Mouse (Mus musculus): ENCODE results near the gene Cyp1a2.

Cyp1a2 gene

DNA sequence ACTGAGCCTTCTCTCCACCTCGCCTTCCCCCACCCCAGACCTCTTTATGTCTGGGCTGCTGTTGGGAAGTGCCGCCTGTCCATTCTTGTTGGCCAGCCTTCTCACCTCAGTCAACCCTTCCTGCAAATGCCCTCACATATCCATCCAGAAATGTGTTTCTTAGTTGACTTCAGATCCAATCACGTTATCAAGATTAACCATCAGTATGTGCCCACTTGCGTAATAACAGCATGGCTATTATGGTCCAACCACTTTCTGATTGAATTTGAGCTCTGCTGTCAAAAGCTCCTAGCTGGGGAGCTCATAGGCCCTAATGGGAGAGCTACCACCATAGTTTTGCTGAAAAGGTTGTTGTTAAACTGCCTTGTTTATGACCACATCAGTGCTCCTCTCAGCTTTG lies 12.5 kb downstream of the Cyp1a2 start:
- DNase-seq: no peak

DNA sequence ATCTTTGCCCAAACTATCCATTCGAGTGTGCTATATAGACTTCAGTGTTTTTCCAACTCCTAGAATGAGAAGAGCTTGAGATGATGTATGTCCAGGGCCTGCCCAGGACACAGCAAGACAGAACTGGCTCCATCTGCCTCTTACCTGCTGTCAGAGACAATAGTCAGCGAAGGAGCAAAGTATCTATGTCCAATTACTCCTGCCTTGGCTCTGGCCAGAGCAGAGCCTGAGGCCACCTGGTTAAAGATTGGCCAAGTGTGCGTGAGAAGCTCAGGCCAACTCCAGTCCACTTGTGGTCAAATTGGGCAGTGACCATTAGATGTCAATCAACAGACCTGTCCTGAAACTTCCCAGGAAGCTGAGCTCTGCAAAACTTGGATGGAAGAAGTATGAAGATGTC lies 13.9 kb downstream of the Cyp1a2 start:
- no peak for DNase-seq

DNA sequence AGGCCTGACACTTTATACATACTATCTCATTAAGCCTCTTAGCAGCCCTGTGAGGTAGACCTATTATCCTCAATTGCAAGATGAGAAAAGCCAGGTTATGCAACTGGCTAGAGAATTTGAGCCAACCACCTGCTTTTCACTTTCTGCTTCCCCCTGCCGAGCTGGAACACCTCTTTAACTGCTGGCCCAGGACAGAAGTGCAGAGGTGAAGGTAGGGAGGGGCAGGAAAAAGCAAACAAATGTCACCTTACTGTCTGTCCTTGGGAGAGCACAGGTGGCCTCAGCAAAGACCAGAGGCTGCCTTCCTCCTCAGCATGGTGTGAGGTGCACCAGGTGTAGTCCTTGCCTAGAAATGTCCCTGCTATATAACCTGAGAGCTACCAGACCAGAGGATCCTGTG lies 15.2 kb downstream of the Cyp1a2 start:
- no peak for DNase-seq

DNA sequence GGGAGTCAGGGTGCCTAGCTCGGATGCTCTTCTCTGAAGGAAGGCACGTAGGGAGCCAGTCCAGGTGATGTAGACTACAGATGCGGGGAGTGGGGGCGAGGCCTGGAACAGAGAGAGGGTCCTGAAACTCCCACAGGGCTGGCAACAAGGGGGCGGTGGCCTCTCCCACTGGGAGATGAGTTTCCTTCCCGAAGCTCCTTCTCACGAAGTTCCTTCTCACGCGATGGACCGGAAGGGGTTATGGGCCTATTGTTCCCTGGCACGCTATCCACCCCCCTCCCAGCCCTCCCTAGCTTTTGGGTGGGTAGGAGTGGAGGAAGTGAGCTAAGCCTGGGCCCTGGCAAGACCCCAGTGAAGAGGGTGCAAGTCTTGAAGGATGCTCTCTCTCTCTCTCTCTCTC lies 15.7 kb downstream of the Cyp1a2 start:
- DNase-seq: no peak

DNA sequence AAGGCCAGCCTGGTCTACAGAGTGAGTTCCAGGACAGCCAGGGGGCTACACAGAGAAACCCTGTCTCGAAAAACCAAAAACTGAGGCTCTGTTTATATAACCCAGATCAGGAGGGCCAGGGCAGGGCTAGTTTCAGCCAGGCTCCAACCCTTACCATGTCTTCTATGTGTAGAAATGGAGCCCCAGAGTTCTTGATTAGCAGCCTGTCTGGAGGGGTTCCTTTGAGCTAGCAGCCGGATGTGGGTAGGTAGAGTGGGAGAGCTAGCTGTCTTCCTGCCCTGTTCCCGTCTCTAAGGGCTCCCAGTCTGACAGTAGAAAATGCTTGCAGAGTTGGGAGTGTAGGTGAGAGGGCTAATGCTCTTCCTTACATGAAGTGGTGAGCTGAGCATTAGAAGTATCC lies 16.4 kb downstream of the Cyp1a2 start:
- peak; percentile 59 for DNase-seq

DNA sequence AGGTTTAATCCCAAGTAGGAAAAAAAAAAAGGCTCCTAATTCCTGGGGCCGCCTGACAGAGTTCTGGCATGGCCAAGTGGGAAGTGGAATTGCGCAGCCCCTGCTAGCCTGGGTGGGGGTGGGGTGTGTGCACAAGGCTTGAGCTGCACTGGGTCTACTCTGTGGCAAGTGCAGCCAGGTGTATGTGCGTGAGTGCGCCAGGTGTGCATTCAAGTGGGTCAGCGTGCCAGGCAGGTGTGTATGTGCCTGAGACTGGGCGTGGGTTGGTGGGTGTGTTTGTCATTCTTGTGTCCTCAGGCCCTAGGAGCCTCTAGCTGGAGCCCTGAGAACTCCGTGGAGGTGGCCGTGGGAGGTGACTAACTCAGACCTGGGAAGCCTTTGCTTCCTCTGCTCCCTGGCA lies 17.0 kb downstream of the Cyp1a2 start:
- peak; percentile 43 for DNase-seq

DNA sequence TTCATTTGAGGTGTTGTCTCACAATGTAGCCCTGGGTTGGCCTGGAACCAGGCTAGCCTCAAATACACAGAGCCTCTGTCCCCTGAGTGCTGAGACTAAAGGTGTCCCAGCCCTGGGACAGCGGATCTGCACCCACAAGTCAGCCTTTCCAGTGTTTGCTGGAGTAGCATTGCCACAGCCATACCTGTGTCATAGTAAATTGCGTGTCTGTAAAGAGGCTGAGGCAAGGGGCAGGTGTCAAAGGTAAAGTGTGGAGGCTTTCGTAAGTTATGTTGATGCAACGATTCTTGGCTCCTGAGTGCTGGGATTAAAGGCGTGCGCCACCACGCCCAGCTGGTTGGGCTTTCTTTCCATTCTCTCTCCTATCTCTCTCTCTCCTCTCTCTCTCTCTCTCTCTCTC lies 18.9 kb downstream of the Cyp1a2 start:
- no peak for DNase-seq

DNA sequence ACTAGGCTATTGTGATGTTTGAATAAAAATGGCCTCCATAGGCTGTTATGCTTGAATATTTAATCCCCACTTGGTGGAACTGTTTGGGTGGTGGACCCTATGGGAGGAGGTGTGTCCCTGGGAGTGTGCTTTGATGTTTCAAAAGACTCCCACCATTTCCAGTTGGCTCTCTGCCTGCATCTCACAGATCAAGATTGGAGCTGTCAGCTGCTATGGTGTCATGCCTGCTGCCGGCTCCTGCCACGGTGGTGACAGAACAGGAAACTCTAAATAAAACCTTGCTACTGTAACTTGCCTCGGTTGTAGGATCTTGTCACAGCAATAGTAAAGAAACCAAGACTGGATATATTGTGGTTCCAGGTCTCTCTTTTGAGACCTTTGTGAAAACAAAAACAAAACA lies 22.0 kb downstream of the Cyp1a2 start:
- no peak for DNase-seq

DNA sequence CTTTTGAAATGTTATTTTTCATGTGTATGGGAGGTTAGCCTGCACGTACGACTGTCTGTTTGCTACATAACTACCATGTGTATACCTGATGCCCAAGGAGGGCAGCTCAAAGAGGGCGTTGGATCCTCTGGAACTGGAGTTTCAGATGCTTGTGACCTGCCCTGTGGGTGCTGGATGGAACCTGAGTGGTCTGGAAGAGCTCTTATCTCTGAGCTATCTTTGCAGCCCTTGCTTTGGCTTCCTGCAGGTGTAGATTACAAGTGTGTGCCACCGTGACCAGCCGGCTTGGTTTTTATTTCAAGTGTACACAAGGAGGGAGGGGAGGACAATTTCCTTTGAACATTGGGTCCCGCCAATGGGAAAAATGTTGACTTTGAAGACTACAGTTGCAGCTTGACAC lies 23.0 kb downstream of the Cyp1a2 start:
- peak; percentile 19 for DNase-seq

DNA sequence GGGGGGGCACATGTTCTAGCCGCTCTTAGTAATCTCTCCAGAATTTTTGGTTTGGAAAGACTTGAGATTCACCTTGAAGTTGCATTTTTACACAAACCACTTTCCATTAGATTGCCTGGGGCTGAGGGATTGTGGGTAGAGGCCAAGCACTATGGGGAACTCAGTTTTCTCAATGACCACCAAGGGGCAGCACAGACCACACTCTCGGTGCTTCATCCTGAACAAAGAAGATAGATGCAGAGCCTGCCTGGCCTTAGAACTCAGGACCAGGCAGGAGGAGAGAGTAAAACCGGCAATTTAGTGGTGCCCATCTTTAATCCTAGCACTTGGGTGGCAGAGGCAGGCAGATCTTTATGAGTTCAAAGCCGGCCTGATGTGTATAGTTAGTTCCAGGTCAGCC lies 23.7 kb downstream of the Cyp1a2 start:
- DNase-seq: peak; percentile 84

DNA sequence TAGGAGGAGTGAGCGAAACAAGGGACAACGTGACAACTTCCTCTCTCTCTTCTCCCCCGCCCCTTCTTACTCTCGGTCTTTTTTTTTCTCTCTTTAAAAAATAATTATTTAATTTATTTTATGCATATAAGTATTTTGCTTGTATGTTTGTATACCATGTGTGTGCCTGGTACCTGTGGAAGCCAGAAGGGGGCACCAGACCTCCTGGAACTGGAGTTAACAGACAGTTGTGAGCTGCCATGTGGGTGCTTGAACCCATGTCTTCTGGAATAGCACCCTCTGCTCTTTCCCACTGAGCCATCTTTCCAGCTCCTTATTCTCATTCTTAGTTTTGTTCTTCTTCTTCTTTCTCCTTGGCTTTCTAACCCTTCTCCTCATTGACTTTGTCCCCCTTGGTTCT lies 24.5 kb downstream of the Cyp1a2 start:
- DNase-seq: peak; percentile 21

DNA sequence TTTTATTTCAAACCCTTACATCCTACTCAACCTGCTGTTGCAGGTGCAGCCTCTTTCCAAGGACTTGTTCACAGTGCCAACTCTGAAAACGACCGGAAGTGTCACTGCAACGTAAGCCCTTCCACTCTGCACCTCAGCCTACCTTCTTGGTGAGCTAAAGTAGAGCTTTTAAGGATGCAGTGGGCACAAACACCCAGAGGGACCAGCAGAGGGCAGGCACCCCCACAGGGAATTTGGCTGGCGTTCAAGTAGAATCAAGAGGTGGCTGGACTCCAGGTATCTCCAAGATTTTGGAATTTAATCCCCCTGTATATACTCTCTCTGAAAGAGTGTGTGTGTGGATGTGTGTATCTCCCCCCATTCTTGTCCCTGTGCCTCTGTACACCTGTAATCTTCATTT lies 25.7 kb downstream of the Cyp1a2 start:
- DNase-seq: peak; percentile 2

DNA sequence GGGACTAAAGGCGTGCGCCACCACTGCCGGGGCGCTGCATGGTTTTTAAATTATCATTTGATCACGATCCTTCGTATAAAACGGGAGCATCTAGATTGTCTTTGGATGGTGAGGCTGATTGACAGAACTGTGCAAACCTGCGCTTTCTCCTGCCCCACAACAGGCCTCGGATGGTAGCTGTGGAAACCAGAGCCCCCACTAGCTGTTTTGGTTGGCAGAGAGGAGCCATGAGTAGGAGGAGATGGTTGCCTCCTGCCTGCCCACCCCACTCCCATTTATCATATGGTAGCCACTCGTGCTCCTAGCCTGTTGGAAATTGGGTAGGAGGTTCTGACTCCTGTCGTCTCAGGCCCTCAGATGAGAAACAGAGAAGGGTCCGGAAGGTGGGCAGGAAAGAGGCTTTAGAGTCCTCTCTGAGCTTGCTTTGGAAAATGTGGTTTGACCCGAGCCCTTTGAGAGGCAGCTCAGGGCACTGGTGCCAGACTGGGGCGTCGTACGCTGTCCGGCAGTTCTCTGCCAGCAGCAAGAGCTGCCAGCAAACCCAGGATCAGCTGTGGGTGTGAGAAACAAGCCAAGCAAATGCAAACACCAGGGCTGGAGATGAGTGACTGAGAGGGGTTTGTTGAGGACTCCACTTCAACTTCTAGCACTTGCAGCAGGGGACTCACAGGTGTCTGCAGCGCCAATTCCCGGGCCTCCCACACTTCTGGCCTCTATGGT lies 26.7 kb downstream of the Cyp1a2 start:
- no peak for DNase-seq

DNA sequence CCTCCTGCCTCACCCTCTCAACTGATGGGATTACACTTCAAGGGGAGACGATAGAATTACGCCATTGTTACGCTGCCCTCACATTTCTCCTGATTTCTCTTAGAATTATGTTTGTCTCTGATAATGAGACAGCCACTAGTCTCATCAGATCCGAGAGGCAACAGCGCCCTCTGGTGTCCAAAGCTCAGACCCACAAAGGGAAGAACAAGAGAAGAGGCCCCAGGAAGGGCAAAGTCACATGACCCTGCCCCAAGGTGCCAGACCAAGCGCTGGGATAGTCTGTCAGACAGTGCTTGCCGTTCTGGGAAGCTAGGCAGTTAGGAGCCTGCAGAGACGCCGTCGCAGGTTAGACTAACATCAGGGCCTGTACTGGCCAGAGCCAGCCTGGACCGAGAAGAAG lies 27.8 kb downstream of the Cyp1a2 start:
- DNase-seq: peak; percentile 98

DNA sequence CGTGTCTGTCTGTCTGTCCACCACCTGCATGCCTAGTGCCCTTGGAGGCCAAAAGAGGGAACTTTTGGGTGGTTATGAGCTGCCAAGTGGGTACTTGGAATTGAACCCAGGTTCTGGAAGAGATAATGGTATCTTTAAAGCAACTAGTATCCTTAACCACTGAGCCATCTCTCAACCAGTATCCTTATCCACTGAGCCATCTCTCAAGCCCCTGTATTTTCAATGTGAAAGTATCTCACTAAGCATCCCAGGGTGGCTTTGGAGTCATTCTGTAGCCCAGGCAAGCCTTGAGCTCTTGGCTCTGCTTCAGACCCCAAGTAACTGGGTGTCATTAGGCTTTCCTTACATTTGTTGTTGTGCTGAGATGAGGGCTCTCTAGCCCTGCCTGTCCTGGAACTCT lies 28.5 kb downstream of the Cyp1a2 start:
- DNase-seq: no peak

DNA sequence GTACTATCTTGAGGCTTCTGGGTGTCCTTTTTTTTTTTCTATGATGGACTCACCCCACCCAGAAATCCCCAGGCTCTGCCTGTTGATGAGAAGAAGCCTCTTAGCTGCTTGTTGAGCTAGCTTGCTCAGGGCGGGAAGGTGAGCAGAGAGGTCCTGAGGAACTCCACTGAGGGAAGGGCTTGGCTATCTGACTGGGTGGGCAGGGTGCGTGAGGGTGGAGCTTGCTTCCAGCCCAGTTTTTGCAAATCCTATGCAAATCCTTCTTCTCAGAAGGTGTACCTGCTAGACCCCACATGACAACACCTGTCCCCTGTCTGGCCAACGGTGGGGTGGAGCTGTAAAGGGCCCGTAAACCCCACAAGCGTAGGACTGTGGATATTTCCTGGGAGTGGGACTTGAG lies 30.2 kb downstream of the Cyp1a2 start, which contains the start of gene Csk:
Gene Csk (minus strand): TSS at position 349 of the 400 bp plus-strand sequence.
- DNase-seq: peak; percentile 30

DNA sequence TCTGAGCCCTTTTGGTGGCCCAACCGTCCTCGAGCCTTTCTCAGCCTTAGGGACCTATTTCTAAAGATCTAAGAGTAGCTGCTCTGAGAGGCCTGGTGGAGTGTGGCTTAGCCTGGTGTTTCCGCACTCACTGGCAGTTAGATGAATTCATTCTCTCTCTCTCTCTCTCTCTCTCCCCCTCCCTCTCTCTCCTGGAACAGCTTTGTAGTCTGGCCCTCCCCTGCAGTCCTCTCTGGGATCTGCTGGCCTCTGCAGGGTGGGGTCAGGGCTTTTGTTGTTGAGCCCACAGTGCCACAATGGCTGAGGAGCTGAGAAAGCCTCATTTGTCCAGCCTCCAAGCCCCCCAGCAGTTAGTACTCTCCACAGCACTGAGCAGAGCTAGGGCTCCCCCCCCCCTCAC lies 30.6 kb downstream of the Cyp1a2 start:
- peak; percentile 50 for DNase-seq

DNA sequence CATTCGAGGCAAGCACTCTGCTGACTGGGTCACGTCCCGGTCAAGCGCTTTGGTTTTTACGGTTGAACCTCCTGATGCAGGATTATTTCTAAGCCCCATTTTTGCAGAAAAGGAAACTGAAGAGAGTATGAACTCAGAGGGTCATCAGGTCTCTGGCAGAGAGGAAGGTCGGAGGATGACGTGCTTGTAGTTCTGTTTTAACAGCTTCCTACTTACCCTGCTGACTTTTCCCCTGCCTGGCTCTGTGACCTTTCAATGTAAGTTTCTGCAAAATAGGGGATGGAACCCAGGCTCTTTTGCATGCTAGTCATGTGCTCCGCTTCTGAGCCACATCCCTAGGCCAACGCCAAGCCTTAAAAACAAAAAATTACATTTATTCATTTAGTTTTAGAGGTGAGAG lies 31.2 kb downstream of the Cyp1a2 start:
- peak; percentile 30 for DNase-seq

DNA sequence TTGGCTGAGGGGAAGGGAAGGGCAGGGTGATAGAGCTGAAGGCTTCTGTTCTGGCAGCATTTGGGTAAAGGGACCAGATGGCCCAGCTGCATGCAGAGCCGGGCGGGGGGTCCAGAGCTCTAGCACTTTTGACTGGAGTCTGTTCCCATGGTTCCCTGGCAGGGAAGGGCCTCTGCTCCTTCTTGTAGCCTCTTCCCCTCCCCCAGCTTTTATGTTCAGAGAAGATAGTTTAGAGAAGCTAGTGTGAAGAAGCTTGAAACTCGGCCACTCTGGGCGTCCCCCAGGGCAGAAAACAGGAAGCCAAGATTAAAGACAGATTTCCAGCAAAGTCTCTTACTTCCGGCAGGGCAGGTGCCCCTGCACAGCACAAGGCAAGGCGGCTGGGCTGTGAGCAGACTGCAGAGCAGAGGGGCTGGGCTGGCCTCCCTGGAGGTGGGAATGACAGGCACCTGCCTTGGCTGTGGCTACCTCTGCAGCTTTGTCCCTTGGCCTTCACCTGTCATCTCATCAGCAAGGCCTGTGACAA lies 32.7 kb downstream of the Cyp1a2 start:
- peak; percentile 81 for DNase-seq

DNA sequence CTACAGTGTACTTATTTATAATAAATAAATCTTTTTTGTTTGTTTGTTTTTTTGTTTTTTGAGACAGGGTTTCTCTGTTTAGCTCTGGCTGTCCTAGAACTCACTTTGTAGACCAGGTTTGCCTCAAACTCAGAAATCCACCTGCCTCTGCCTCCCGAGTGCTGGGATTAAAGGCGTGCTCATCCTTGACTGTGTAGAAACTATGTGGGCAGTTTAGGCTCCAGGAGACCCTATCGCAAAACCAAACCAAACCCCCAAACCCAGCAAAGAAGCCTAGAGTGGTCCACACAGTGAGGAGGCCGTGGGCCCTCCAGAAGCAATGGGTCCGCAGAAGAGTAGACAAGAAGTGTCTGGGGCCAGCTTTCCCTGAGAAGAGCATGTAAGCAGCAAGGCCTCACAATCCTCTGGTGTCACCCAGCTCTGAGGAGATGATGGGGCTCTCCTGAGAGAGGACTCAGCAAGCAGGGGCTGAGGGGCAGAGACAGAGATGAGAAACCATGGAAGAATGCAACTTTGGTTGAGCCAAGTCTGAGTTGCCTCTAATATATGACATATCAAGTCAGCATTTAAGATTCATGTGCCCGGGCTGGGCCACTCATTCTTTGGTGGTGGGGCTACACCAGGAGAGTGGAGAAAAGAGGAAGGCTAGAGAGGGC lies 33.2 kb downstream of the Cyp1a2 start:
- no peak for DNase-seq

DNA sequence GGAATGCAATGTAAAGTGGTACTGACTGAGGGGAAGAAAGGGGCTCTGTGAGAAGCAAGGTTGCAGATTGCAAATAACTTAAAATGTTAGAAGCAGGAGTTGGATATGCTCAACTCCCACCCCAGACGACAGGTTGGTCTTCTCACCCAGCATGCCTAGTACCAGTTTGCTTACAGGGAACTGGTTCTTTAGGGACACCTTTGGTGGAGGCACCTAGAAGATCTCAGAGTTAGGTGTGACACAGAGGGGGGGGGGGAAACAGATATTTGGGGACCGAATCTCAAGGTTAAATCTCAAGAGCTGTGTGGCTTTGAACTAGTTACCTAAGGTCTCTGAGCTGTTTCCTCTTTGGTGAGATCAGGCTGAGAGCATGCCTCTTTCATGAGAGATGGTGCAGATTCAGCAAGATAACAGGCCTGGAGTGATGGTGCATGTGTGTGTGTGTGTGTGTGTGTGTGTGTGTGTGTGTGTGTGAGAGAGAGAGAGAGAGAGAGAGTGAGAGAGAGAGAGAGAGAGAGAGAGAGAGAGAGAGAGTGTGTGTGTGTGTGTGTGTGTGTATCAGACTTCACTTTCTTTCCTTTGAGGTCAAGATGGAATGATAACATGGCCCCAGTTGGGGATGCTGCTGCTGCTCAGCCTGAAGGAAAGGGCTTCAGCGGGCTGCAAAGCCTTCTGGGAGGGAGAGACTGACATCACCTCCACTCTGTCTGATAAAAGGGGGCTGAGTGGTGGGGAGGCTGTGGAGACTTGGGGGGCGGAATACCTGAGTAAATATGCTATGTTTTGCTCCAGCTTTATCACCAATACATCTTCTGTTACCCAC lies 36.0 kb downstream of the Cyp1a2 start:
- peak; percentile 65 for DNase-seq

DNA sequence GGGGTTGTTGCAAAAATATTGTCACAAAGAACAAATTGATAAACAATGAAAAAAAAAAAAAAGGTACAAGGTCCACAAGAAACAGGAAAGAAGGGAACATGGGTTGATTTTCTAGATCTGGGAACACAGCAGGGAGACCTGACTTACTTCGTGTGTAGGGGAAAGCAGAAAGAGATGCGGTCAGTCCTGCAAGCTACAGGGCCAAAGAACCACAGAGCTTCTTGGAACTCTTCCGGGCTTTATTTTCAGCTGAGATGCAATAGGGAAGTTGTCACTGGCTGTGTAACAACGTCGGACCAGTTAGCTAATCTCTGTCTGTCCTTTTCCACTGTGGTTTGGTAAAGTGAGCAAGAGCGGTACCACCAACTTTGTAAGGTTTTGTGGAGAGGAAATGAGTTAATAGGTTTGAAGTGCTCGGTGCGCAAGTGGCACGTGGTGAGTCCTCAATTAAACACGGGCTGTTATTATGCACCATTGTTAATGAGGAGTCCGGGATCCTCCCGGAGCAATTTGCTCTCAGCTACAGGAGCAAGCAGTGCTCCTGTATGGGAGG lies 36.9 kb downstream of the Cyp1a2 start:
- DNase-seq: peak; percentile 35

Data from thymus, postnatal 25 days (tissue).